Mouse (Mus musculus): ENCODE data around the gene Gm42715. TPM values are rescaled to one million over a fixed set of nuclear protein-coding genes. Genes with fewer than 3 reads are reported as not detected.

Gene Gm42715
- polyA plus RNA-seq, 1 experiment: 23.3 TPM

- no peak for TF ChIP-seq GATA1 (IDR thresholded peaks at IDR 0.05; ENCODE audit: low read length)
These were observed 32.2 kb downstream of the Gm42715 start for GRCm38 (mm10) chr7:127551558-127551957.

DNA sequence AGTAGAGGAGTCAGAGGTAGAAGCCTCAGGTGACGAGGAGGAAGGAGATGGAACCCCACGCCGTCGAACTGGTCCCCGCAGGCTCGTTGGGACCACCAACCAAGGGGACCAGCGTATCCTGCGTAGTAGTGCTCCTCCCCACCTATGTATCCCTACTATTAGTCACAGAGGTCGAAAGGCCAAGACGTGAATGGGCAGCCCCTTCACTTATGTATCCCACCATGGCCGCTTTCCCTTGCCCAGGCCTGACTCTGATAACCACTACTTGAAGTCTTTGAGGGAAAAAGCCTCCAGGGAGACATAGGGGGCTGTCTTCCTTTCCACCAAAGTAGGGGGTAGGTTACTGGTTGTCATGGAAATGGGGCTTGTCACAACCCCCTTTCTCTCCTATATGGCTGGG, 41.2 kb downstream of the Gm42715 start:
- TF ChIP-seq GATA1 (IDR thresholded peaks at IDR 0.05; ENCODE audit: low read length): no peak

DNA sequence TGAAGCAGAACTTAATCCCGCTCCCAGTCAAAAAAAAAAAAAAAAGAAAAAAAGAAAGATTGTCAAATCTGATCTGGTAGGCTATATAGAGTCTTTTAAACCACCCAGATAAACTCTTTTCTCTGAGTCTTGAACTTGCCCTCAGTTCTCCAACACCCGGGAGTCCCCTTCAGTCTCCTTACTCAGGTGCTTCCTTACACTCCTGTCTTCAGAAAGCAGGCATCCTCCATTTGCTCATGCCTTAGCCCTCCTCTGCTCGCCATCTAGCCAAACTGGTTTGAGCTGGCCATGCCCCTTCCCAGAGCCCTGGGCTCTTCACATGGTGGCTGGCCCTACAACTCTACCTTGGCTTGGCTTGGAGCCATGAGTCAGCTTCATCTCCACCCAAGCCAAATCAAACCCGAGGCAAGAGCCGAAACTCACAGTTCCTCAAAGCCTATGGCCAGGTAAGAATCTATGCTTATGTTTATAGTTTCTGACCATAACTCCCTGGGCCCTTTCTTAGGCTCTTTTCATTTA, 42.0 kb downstream of the Gm42715 start, which contains the start of gene Tmem265:
Gene Tmem265, plus strand, starts transcription at position 51 of the 519 bp plus-strand sequence.
- TF ChIP-seq GATA1 (IDR thresholded peaks at IDR 0.05; ENCODE audit: low read length): no peak

DNA sequence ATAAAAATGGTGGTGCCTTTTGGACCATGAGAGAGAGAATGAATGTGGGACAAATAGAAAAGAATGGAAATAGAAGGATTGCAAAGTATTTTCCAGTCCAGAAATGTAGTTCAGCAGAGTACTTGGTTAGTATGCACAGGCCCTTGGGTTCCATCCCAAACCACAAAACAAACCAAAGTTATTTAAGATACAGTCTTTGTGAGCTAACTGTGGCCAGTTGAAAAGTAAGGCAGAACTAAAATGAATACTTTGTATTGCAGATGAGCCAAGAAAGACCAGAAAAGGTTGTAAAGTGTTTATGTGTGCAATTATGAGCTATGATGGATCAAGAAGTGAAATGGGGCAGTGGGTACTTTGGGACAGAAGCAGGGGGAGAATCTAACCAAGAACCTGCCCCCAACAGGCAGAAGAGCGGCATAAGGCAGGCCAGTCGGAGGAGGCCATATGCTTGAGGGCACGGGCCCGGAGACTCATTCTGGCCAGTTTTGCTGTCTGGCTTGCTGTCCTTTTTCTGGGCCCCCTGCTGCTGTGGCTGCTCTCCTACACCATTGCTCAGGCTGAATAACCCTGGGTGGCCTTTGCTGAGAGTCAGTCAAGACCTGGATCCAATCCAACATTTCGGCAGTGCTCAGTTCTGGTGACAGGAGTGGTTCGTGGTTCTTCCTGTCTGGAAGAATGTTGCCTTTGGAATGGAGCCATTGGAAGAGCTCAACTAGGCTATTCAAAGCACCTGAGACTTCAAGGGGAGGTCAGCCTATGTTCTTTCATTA, 45.2 kb downstream of the Gm42715 start:
- no peak for TF ChIP-seq GATA1 (IDR thresholded peaks at IDR 0.05; ENCODE audit: low read length)

- TF ChIP-seq GATA1 (IDR thresholded peaks at IDR 0.05; ENCODE audit: low read length): no peak
These were observed 53.6 kb downstream of the Gm42715 start, which contains the start of gene Phkg2 for GRCm38 (mm10) chr7:127572895-127573471. Gene Phkg2, plus strand, starts transcription at chr7:127573340.

GRCm38 (mm10) chr7:127573503-127574008, 54.2 kb downstream of the Gm42715 start:
- TF ChIP-seq GATA1 (IDR thresholded peaks at IDR 0.05; ENCODE audit: low read length): no peak

DNA sequence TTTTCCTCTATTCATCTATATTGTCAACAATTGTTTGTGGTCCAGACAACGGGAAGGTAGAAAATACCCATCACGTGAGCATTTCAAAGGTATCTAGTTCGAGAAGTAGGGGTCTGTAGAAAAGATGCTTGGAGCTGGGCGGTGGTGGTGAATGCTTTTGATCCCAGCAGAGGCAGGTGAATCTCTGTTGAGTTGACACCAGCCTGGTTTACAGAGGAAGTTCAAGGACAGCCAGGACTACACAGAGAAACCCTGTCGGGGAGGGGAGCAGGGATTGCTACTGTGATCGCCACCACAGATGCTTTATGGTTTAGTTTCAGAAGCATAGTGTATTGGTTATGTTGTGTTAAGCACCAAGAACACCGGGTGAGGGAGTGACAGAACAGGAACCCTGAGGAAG, 54.7 kb downstream of the Gm42715 start:
- TF ChIP-seq GATA1 (IDR thresholded peaks at IDR 0.05; ENCODE audit: low read length): no peak

DNA sequence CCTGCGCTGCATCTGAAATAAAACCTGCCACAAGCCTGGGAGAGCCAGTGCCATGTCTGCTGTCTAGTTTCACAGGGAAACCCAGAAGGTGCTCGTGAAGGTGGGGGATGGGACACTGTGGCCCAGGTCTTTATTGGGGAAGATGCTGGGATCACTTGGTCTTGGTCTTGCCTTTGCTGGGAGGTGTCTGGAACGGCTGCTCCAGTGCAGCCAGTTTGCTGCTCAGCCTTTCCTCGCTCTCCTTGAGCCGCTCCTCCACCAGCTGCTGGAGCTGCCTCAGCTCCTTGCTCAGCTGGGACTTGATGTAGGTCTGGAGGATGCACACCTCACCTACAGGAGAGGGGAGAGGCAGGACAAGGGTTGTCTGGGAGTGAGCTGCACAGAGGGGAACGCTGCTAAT, 63.9 kb downstream of the Gm42715 start:
- no peak for TF ChIP-seq GATA1 (IDR thresholded peaks at IDR 0.05; ENCODE audit: low read length)

GRCm38 (mm10) chr7:127585031-127585430, 65.6 kb downstream of the Gm42715 start:
- no peak for TF ChIP-seq GATA1 (IDR thresholded peaks at IDR 0.05; ENCODE audit: low read length)

- no peak for TF ChIP-seq GATA1 (IDR thresholded peaks at IDR 0.05; ENCODE audit: low read length)
These were observed 66.8 kb downstream of the Gm42715 start for GRCm38 (mm10) chr7:127586149-127586548.

DNA sequence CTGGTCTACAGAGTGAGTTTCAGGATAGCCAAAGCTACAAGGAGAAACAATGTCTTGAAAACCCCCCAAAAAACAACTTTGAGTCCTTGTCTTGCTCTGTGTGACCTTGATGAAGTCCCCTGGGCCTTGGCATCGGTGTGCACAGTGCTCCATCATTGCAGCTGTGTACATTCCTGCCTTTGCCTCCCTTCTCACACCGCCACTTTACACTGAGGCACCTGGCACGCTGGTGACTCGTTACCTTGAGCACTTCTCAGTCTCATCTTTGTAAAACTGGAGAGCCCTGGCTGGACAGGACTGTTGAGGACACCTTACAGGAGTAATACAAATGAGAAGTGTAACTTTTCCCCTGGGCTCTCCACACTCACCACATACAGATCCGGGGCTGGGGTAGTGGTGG, 67.8 kb downstream of the Gm42715 start:
- TF ChIP-seq GATA1 (IDR thresholded peaks at IDR 0.05; ENCODE audit: low read length): no peak

DNA sequence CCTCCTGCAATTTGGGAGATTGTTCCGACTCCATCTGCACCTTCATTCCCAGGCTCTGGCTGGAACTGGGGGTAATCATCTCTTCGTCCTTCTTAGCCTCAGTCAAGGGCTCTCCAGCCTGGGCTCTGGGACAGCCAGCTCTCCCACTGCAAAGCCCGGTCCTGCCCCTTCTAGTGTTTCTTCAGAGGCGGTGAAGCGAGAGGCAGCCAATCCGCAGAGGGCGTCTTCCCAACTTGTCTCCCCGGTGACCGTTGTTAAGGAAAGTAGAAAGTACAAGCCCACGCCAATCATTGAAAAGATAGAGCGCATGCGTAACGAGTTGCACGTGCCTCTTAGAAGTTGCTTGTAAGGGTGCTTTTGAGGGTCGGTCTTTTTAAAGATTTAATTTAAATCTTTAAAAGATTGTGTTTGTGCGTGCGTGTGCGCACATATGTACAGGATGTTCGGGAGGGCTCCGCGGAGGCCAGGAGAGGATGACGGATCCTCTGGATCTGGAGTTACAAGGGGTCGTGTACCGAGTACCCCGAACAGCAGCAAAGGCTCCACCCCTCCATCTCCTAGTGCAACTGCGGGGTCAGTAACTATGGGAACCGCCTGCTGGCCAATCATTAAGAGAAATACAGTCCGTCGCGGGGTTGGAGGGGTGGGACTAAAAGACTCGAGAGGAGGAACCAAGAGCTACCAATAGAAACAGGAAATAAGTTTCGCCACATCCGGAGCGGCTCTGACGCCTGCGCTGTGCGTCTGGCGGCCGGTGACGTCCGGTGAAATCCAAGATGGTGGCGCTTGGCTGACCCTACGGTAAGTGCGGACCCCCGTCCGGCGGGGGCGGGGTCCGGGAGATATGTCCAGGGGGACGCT, 68.9 kb downstream of the Gm42715 start, which contains the start of the genes Ccdc189 and Rnf40:
Gene Ccdc189, minus strand, starts transcription at position 585 of the 861 bp plus-strand sequence.
Gene Rnf40, plus strand, starts transcription at position 757 of the 861 bp plus-strand sequence.
- TF ChIP-seq GATA1 (IDR thresholded peaks at IDR 0.05; ENCODE audit: low read length): no peak

DNA sequence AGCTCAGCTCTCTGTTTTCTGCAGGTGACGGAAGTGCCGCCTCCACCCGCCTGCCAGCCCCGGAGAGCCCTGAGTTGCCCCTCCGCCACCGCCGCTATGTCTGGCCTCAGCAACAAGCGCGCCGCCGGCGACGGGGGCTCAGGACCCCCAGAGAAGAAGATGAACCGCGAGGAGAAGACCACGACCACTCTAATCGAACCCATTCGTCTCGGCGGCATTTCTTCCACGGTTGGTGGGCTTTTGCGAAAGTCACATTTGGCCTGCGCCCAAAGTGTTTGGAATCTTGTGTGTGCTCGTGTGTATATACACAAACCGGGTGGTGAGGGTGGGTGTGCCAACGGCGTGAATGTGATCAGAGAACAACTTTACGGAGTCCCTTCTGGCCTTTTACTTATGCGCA, 69.5 kb downstream of the Gm42715 start:
- TF ChIP-seq GATA1 (IDR thresholded peaks at IDR 0.05; ENCODE audit: low read length): no peak

- TF ChIP-seq GATA1 (IDR thresholded peaks at IDR 0.05; ENCODE audit: low read length): no peak
These were observed 70.3 kb downstream of the Gm42715 start for GRCm38 (mm10) chr7:127589637-127590036.

DNA sequence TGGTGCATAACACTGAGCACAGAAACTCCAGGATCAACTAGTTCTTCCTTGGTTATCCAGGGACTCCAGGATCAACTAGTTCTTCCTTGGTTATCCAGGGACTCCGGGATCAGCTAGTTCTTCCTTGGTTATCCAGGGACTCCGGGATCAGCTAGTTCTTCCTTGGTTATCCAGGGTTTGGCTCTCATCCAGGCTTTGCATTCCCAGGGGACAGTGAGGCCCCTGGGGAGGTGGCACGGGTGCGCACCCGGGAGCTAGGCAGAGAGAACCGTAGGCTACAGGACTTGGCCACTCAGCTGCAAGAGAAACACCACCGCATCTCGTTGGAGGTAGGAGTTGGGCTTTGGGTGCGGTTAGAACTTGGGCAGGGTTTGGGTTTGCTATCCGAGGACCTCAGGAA, 71.7 kb downstream of the Gm42715 start:
- TF ChIP-seq GATA1 (IDR thresholded peaks at IDR 0.05; ENCODE audit: low read length): no peak

Measured in G1E-ER4 (cell line).